Mouse (Mus musculus) kidney, embryonic 14.5 days (tissue): Measurements from ENCODE around the gene Olfr1402. TPM values are rescaled to one million over a fixed set of nuclear protein-coding genes. Genes with fewer than 3 reads are reported as not detected.

ENCODE experiments used
- ATAC-seq: fragments of 200-750 bp; cut with Nextera tagmentation; 2 replicates; pipeline ENCODE4 v1.8.0; 2017; ENCODE audit warnings: moderate number of reproducible peaks, mild to moderate bottlenecking, moderate TSS enrichment, moderate library complexity; ENCODE audit not compliant: low FRiP score, low TSS enrichment
- H3K27ac ChIP-seq: fragments of 300-500 bp; sonication (generic); 2 replicates; pipeline ENCODE4 v1.5.1; 2014; ENCODE audit warnings: low read depth, mild to moderate bottlenecking, low read length, moderate library complexity, mixed read lengths
- H3K27me3 ChIP-seq: fragments of 300-500 bp; sonication (generic); 2 replicates; pipeline ENCODE4 v1.6.1; 2014; ENCODE audit warnings: mild to moderate bottlenecking, low read length; ENCODE audit not compliant: control insufficient read depth, insufficient read depth
- H3K36me3 ChIP-seq: fragments of 300-500 bp; sonication (generic); 2 replicates; pipeline ENCODE4 v1.6.1; 2014; ENCODE audit warnings: low read length, mixed read lengths; ENCODE audit not compliant: control insufficient read depth, insufficient read depth
- H3K4me1 ChIP-seq: fragments of 300-500 bp; sonication (generic); 2 replicates; pipeline ENCODE4 v1.6.1; 2014; ENCODE audit warnings: low read length, mixed read lengths; ENCODE audit not compliant: control insufficient read depth, insufficient read depth
- H3K4me2 ChIP-seq: fragments of 300-500 bp; sonication (generic); replicated peaks from 2 replicates; pipeline ENCODE4 v1.6.1; 2014; ENCODE audit warnings: low read depth, mild to moderate bottlenecking, low read length
- H3K4me3 ChIP-seq: fragments of 300-500 bp; sonication (generic); 2 replicates; pipeline ENCODE4 v1.5.1; 2014; ENCODE audit warnings: mild to moderate bottlenecking, low read length
- H3K9ac ChIP-seq: fragments of 300-500 bp; sonication (generic); 2 replicates; pipeline ENCODE4 v1.6.1; 2014; ENCODE audit warnings: low read depth, mild to moderate bottlenecking, low read length, moderate library complexity
- H3K9me3 ChIP-seq: fragments of 300-500 bp; sonication (generic); 2 replicates; pipeline ENCODE4 v1.6.1; 2016; ENCODE audit warnings: low read length; ENCODE audit not compliant: control insufficient read depth
- WGBS: fragments of 180-500 bp; shearing (Covaris S2); extraction: QIAGEN DNeasy Blood & Tissue Kit; methylation state at CpG from one replicate; pipeline ENCODE4 v1.1.7; 2014; 5-methylcytosine and 5-hydroxymethylcytosine counted together
- polyA plus RNA-seq: library from polyadenylated mRNA; unstranded; fragments of >200 nt; fragmentation: Nextera tagmentation; extraction: Ambion mirVana; gene quantifications from 2 replicates; pipeline ENCODE4 v1.2.1, GENCODE M21; 2014

The Olfr1402 gene
- polyA plus RNA-seq: not detected in 2 replicates

- no peak within 1 kb of the TSS for H3K4me2 ChIP-seq
- H3K36me3 ChIP-seq: no peaks in the 10 kb centered on the region
- H3K27me3 ChIP-seq: no peaks in the 10 kb centered on the region
- H3K4me3 ChIP-seq: no peak within 1 kb of the TSS
- no peaks in the 10 kb centered on the region for H3K9me3 ChIP-seq
- H3K27ac ChIP-seq: no peak within 1 kb of the TSS
- WGBS: 73% methylated on average over 1 of the region's 1 CpGs
- no peaks in the 10 kb centered on the region for H3K4me1 ChIP-seq
- ATAC-seq: no peak
- H3K9ac ChIP-seq: no peak within 1 kb of the TSS
These were observed at the start of gene Olfr1402 for GRCm38 (mm10) chr3:97421920-97422319. Olfr1402 (minus strand) TSS chr3:97422020.

GRCm38 (mm10) chr3:97455286-97455685, 33.5 kb upstream of the Olfr1402 start:
- H3K27me3 ChIP-seq: no peaks in the 10 kb centered on the region
- 84% methylated on average over 4 of the region's 4 CpGs for WGBS
- no peak for ATAC-seq
- H3K4me1 ChIP-seq: no peaks in the 10 kb centered on the region
- H3K9ac ChIP-seq: no peak overlapping the region
- no peak overlapping the region for H3K4me2 ChIP-seq
- H3K36me3 ChIP-seq: no peaks in the 10 kb centered on the region
- H3K9me3 ChIP-seq: no peaks in the 10 kb centered on the region
- H3K27ac ChIP-seq: no peak overlapping the region
- no peak overlapping the region for H3K4me3 ChIP-seq

- no peak for ATAC-seq
- Histone ChIP-seq H3K9me3 (no peaks in the 10 kb centered on the region), H3K9ac (no peak overlapping the region), H3K4me2 (no peak overlapping the region), H3K27ac (no peak overlapping the region), H3K4me1 (no peaks in the 10 kb centered on the region), H3K4me3 (no peak overlapping the region), H3K27me3 (no peaks in the 10 kb centered on the region), H3K36me3 (no peaks in the 10 kb centered on the region)
- WGBS: 98% methylated on average over 2 of the region's 2 CpGs
These were observed 16.8 kb upstream of the Olfr1402 start for GRCm38 (mm10) chr3:97438619-97439018.

GRCm38 (mm10) chr3:97394289-97394688, 27.5 kb downstream of the Olfr1402 start:
- Histone ChIP-seq H3K4me2 (no peak overlapping the region), H3K27ac (no peak overlapping the region), H3K4me1 (no peaks in the 10 kb centered on the region), H3K36me3 (no peaks in the 10 kb centered on the region), H3K9me3 (no peaks in the 10 kb centered on the region), H3K9ac (no peak overlapping the region), H3K4me3 (no peak overlapping the region), H3K27me3 (no peaks in the 10 kb centered on the region)
- WGBS: 40% methylated on average over 1 of the region's 1 CpGs
- 0 out of 2 replicates have a peak, but pooled peaks have one; percentile 20 for ATAC-seq

GRCm38 (mm10) chr3:97393079-97393478, 28.7 kb downstream of the Olfr1402 start:
- Histone ChIP-seq H3K4me3 (no peak overlapping the region), H3K4me2 (no peak overlapping the region), H3K27ac (no peak overlapping the region), H3K9me3 (no peaks in the 10 kb centered on the region), H3K27me3 (no peaks in the 10 kb centered on the region), H3K4me1 (no peaks in the 10 kb centered on the region), H3K36me3 (no peaks in the 10 kb centered on the region), H3K9ac (no peak overlapping the region)
- ATAC-seq: no peak
- WGBS: 76% methylated on average over 5 of the region's 5 CpGs

GRCm38 (mm10) chr3:97370382-97370781, 51.4 kb downstream of the Olfr1402 start:
- Histone ChIP-seq H3K27ac (no peak overlapping the region), H3K36me3 (no peaks in the 10 kb centered on the region), H3K4me1 (no peaks in the 10 kb centered on the region), H3K4me2 (no peak overlapping the region), H3K9me3 (no peaks in the 10 kb centered on the region), H3K27me3 (no peaks in the 10 kb centered on the region), H3K4me3 (no peak overlapping the region), H3K9ac (no peak overlapping the region)
- ATAC-seq: no peak

GRCm38 (mm10) chr3:97363418-97364098, 58.3 kb downstream of the Olfr1402 start:
- no peaks in the 10 kb centered on the region for H3K36me3 ChIP-seq
- H3K27me3 ChIP-seq: no peaks in the 10 kb centered on the region
- 41% methylated on average over 3 of the region's 3 CpGs for WGBS
- no peaks in the 10 kb centered on the region for H3K9me3 ChIP-seq
- no peak overlapping the region for H3K9ac ChIP-seq
- no peak overlapping the region for H3K4me3 ChIP-seq
- no peak overlapping the region for H3K27ac ChIP-seq
- 0 out of 2 replicates have a peak, but pooled peaks cover 5% of the 10 kb centered on the region for H3K4me1 ChIP-seq
- no peak overlapping the region for H3K4me2 ChIP-seq
- peak; percentile 94 for ATAC-seq

- no peak overlapping the region for H3K27ac ChIP-seq
- H3K36me3 ChIP-seq: no peaks in the 10 kb centered on the region
- H3K4me3 ChIP-seq: no peak overlapping the region
- H3K4me1 ChIP-seq: 0 out of 2 replicates have a peak, but pooled peaks cover 5% of the 10 kb centered on the region
- no peaks in the 10 kb centered on the region for H3K27me3 ChIP-seq
- H3K4me2 ChIP-seq: no peak overlapping the region
- H3K9ac ChIP-seq: no peak overlapping the region
- no peak for ATAC-seq
- H3K9me3 ChIP-seq: no peaks in the 10 kb centered on the region
- WGBS: 72% methylated on average over 1 of the region's 1 CpGs
These were observed 63.4 kb downstream of the Olfr1402 start for GRCm38 (mm10) chr3:97358448-97358847.
